Mouse (Mus musculus) erythroblast, embryonic 14.5 days (primary cell): ENCODE data around the gene Rcc2. TPM values are rescaled to one million over a fixed set of nuclear protein-coding genes. Genes with fewer than 3 reads are reported as not detected.

ENCODE experiments used
- H3K27me3 ChIP-seq: 2 replicates; pipeline ENCODE4 v1.6.1; 2012; ENCODE audit warnings: inconsistent platforms; ENCODE audit not compliant: control insufficient read depth
- H3K36me3 ChIP-seq: 2 replicates; pipeline ENCODE4 v1.6.1; 2012; ENCODE audit warnings: mild to moderate bottlenecking, inconsistent platforms; ENCODE audit not compliant: control insufficient read depth
- H3K4me1 ChIP-seq: 2 replicates; pipeline ENCODE4 v1.6.1; 2012; ENCODE audit warnings: inconsistent platforms; ENCODE audit not compliant: control insufficient read depth
- H3K4me3 ChIP-seq: replicated peaks from 2 replicates; pipeline ENCODE3; 2012; ENCODE audit warnings: moderate library complexity, mild to moderate bottlenecking, inconsistent platforms
- H3K9me3 ChIP-seq: 2 replicates; pipeline ENCODE4 v1.6.1; 2012; ENCODE audit warnings: low read length, inconsistent platforms, mixed read lengths; ENCODE audit not compliant: control insufficient read depth
- GATA1 ChIP-seq: IDR thresholded peaks from 2 replicates; pipeline ENCODE4 v1.6.1; 2012; ENCODE audit warnings: low read length, inconsistent platforms, mixed read lengths
- TAL1 ChIP-seq: IDR thresholded peaks from 3 replicates; pipeline ENCODE4 v1.6.1; 2012; ENCODE audit warnings: low read length, inconsistent platforms, mixed read lengths
- polyA plus RNA-seq: library from polyadenylated mRNA; stranded (reverse); fragments of >175 nt; gene quantifications from 2 replicates; pipeline ENCODE4 v1.2.3, GENCODE M21; 2012

Rcc2 gene
- polyA plus RNA-seq, 1 experiment: 31.0 TPM

DNA sequence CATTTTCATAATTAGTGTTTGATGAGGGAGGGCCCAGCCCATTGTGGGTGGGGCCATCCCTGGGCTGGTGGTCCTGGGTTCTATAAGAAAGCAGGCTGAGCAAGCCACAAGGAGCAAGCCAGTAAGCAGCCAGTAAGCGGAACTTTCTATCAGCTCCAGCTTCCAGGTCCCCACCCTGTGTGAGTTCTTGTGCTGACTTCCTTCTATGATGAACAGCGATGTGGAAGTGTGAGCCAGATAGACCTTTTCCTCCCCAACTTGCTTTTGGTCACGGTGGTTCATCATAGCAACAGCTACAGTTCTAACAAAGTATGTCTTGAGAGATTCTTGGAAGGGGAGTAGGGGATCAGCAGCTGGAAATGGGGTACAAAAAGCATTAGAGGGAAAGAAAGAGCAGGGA is 65.6 kb downstream of the Rcc2 start:
- peaks cover 11% of the 10 kb centered on the region for H3K4me1 ChIP-seq
- no peak overlapping the region for H3K4me3 ChIP-seq
- H3K27me3 ChIP-seq: no peaks in the 10 kb centered on the region
- TF ChIP-seq TAL1 (no peak), GATA1 (no peak)
- H3K36me3 ChIP-seq: no peaks in the 10 kb centered on the region
- H3K9me3 ChIP-seq: peaks cover 2% of the 10 kb centered on the region; the same call in 1 of the 2 replicates

DNA sequence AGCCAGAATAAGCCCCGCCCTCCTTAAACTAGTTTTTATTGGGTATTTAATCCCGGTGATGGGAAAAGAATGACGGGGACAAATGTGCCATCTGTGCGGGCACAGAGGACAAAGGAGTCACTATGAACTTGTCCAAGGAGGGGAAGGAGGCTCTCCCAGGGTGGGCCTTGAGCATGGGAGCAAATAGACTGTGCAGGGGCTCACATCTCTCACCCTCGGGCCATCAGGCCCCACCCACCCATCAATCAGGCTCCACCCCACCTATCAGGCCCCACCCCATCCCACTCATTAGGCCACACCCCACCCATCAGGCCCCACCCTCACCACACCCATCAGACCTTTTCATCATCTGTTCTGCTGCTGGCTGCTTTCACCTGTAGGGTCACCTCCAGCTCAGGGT is 68.6 kb downstream of the Rcc2 start:
- H3K4me3 ChIP-seq: no peak overlapping the region
- peaks cover 2% of the 10 kb centered on the region; the same call in 1 of the 2 replicates for H3K9me3 ChIP-seq
- peaks cover 14% of the 10 kb centered on the region for H3K4me1 ChIP-seq
- TF ChIP-seq GATA1 (no peak), TAL1 (no peak)
- no peaks in the 10 kb centered on the region for H3K27me3 ChIP-seq
- no peaks in the 10 kb centered on the region for H3K36me3 ChIP-seq

DNA sequence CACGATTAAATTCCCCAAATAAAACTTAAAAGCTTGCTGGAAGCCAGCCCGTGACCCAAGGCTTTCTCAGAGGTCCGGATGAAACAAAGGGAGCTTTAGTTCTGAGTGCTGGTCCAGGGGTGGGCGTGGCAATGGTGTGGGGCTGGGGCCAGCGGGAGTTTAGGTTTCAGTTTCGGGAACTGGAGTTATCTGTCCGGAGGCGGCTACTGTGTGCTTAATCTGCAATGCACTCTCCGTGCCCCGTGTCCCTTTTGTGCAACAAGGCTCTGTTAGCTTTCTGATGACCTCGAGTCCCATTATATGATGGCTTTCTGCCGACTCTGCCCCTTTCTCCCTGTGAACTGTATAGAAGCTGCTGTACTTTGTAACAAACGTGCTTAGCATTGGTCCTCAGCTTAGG is 70.1 kb downstream of the Rcc2 start:
- peak overlapping the region; percentile 51 for H3K4me3 ChIP-seq
- no peak for TF ChIP-seq GATA1
- TF ChIP-seq TAL1: no peak
- H3K36me3 ChIP-seq: no peaks in the 10 kb centered on the region
- H3K27me3 ChIP-seq: no peaks in the 10 kb centered on the region
- peaks cover 2% of the 10 kb centered on the region; the same call in 1 of the 2 replicates for H3K9me3 ChIP-seq
- peaks cover 17% of the 10 kb centered on the region for H3K4me1 ChIP-seq

DNA sequence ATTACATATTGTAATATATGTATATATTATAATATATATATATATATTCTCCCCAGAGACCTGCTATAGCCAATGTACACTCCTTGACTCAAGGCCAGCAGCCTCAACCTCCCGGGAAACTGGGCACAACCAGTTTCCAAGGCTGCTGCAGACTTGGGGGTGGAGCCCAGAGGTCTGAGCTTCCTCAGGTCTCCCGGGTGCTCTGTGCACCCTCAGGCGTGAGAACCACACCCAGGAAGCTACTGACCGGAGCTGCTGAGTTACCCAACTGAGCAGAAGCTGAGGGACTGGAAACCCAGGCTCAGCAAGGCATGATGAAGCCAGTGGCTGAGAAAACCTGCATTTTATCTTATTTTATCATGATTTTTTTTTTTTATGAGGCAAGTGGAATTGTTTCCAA is 70.8 kb downstream of the Rcc2 start:
- TF ChIP-seq GATA1 (no peak), TAL1 (no peak)
- Histone ChIP-seq H3K4me3 (no peak overlapping the region), H3K36me3 (no peaks in the 10 kb centered on the region), H3K9me3 (peaks cover 2% of the 10 kb centered on the region; the same call in 1 of the 2 replicates), H3K4me1 (peaks cover 17% of the 10 kb centered on the region), H3K27me3 (no peaks in the 10 kb centered on the region)

Other genes with a start within 250 kb of the Rcc2 start
- gene Arhgef10l, start 34.5 kb upstream of the Rcc2 start, polyA plus RNA-seq: 0.12 TPM in 1 of 2 replicates, not detected in the other
- not detected in 2 replicates for gene Padi6, start 42.1 kb downstream of the Rcc2 start, polyA plus RNA-seq
- gene Padi4, start 73.7 kb downstream of the Rcc2 start, polyA plus RNA-seq: 0.88 TPM in 1 of 2 replicates, not detected in the other
- gene Padi3, start 110.1 kb downstream of the Rcc2 start, polyA plus RNA-seq: 0.02 TPM in 1 of 2 replicates, not detected in the other
- 0.01 TPM in 1 of 2 replicates, not detected in the other for gene Padi1, start 145.2 kb downstream of the Rcc2 start, polyA plus RNA-seq
- 2.4 and 2.6 TPM in 2 replicates for gene Padi2, start 205.8 kb downstream of the Rcc2 start, polyA plus RNA-seq